Mouse (Mus musculus) embryonic facial prominence, embryonic 12.5 days (tissue): Measurements from ENCODE around the gene Ntrk2. TPM values are rescaled to one million over a fixed set of nuclear protein-coding genes. Genes with fewer than 3 reads are reported as not detected.

Experiments used
- ATAC-seq: fragments of 200-750 bp; cut with Nextera tagmentation; 2 replicates; pipeline ENCODE4 v1.8.0; 2017; ENCODE audit not compliant: insufficient number of reproducible peaks, insufficient read depth, low FRiP score, low TSS enrichment
- H3K27ac ChIP-seq: fragments of 300-500 bp; sonication (generic); 2 replicates; pipeline ENCODE4 v1.5.1; 2016; ENCODE audit warnings: mild to moderate bottlenecking
- H3K27me3 ChIP-seq: fragments of 300-500 bp; sonication (generic); 2 replicates; pipeline ENCODE4 v1.6.1; 2016; ENCODE audit warnings: mild to moderate bottlenecking, moderate library complexity
- H3K36me3 ChIP-seq: fragments of 300-500 bp; sonication (generic); 2 replicates; pipeline ENCODE4 v1.6.1; 2016; ENCODE audit warnings: mild to moderate bottlenecking
- H3K4me1 ChIP-seq: fragments of 300-500 bp; sonication (generic); 2 replicates; pipeline ENCODE4 v1.6.1; 2016
- H3K4me2 ChIP-seq: fragments of 300-500 bp; sonication (generic); replicated peaks from 2 replicates; pipeline ENCODE4 v1.6.1; 2016; ENCODE audit warnings: mild to moderate bottlenecking, moderate library complexity
- H3K4me3 ChIP-seq: fragments of 300-500 bp; sonication (generic); 2 replicates; pipeline ENCODE4 v1.5.1; 2016; ENCODE audit warnings: mild to moderate bottlenecking
- H3K9ac ChIP-seq: fragments of 300-500 bp; sonication (generic); 2 replicates; pipeline ENCODE4 v1.6.1; 2016; ENCODE audit warnings: mild to moderate bottlenecking, moderate library complexity
- H3K9me3 ChIP-seq: fragments of 300-500 bp; sonication (generic); 2 replicates; pipeline ENCODE4 v1.6.1; 2016; ENCODE audit warnings: mild to moderate bottlenecking, moderate library complexity
- WGBS: fragments of 180-500 bp; shearing (Covaris S2); methylation state at CpG from one replicate; pipeline ENCODE4 v1.1.7; 2016; 5-methylcytosine and 5-hydroxymethylcytosine counted together
- polyA plus RNA-seq: library from polyadenylated mRNA; unstranded; fragments of >200 nt; fragmentation: Nextera tagmentation; extraction: Ambion mirVana; gene quantifications from 2 replicates; pipeline ENCODE4 v1.2.1, GENCODE M21; 2016

The Ntrk2 gene
- polyA plus RNA-seq, 1 experiment from 2014 or later: 29.2 TPM

GRCm38 (mm10) chr13:58947056-58947455 lies 140.7 kb downstream of the Ntrk2 start:
- Histone ChIP-seq H3K4me2 (no peak overlapping the region), H3K4me3 (no peak overlapping the region), H3K36me3 (no peaks in the 10 kb centered on the region), H3K27me3 (no peaks in the 10 kb centered on the region), H3K4me1 (no peaks in the 10 kb centered on the region; the same call in none of the 2 replicates), H3K27ac (no peak overlapping the region), H3K9ac (no peak overlapping the region), H3K9me3 (no peaks in the 10 kb centered on the region)
- 44% methylated on average over 9 of the region's 9 CpGs for WGBS
- no peak for ATAC-seq

GRCm38 (mm10) chr13:58954331-58954730 lies 148.0 kb downstream of the Ntrk2 start:
- H3K27ac ChIP-seq: no peak overlapping the region
- ATAC-seq: no peak
- WGBS: 19% methylated on average over 4 of the region's 4 CpGs
- H3K9me3 ChIP-seq: no peaks in the 10 kb centered on the region
- H3K4me2 ChIP-seq: no peak overlapping the region
- no peaks in the 10 kb centered on the region for H3K36me3 ChIP-seq
- no peak overlapping the region for H3K9ac ChIP-seq
- H3K27me3 ChIP-seq: 0 out of 2 replicates have a peak, but pooled peaks cover 2% of the 10 kb centered on the region
- no peak overlapping the region for H3K4me3 ChIP-seq
- H3K4me1 ChIP-seq: peaks cover 8% of the 10 kb centered on the region; the same call in 1 of the 2 replicates

DNA sequence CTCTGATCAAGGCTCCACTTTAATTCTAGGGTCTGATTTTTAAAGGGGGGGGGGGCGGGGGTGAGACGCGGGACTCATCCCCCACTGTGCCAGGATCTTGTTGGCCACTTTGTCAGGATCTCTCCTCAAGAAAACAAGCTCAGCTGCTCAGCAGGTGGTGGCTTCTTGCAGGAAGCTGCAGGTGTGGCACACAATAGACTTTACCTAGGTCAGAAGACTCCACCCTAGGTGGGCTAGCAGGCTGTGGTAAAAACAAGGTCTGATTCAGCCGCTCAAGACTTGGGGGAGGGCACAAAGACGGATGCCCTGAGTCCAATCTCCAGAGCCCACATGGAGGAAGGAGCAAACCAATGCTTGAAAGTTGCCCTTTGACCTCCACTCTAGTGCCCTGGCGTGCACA lies 148.4 kb downstream of the Ntrk2 start:
- Histone ChIP-seq H3K4me2 (no peak overlapping the region), H3K27me3 (0 out of 2 replicates have a peak, but pooled peaks cover 2% of the 10 kb centered on the region), H3K4me1 (peaks cover 8% of the 10 kb centered on the region; the same call in 1 of the 2 replicates), H3K27ac (no peak overlapping the region), H3K9ac (no peak overlapping the region), H3K36me3 (no peaks in the 10 kb centered on the region), H3K9me3 (no peaks in the 10 kb centered on the region), H3K4me3 (no peak overlapping the region)
- ATAC-seq: no peak
- WGBS: 3% methylated on average over 6 of the region's 6 CpGs

DNA sequence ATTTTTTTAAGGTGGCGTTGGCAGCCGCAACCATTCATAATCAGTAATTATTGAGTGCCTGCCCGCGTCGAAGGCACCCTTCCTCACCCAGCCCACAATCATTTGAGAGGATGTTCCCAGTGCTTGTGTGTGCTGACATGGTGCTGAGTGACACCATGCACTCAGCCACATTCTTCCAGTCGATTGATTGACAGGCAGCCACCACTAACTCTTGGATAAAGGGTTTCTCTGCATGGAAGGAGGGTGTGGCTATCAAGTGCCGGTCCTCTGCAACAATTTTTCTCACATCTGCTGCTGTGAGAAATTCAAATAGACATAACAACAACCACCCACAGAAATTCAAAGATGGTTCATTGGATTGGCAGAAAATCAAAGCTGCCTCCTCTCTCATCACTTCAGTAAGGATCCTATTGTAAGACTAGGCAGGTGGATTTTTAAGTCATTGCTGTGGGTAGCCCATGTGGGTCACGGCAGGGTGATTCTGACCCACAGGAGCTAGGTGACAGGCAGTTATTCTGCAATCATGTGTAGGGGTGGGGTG lies 148.9 kb downstream of the Ntrk2 start:
- Histone ChIP-seq H3K4me2 (no peak overlapping the region), H3K9ac (no peak overlapping the region), H3K9me3 (no peaks in the 10 kb centered on the region), H3K27ac (no peak overlapping the region), H3K36me3 (no peaks in the 10 kb centered on the region), H3K27me3 (0 out of 2 replicates have a peak, but pooled peaks cover 2% of the 10 kb centered on the region), H3K4me1 (peaks cover 8% of the 10 kb centered on the region; the same call in 1 of the 2 replicates), H3K4me3 (no peak overlapping the region)
- no peak for ATAC-seq
- WGBS: 32% methylated on average over 8 of the region's 8 CpGs

- H3K4me3 ChIP-seq: no peak overlapping the region
- no peak overlapping the region for H3K9ac ChIP-seq
- 0 out of 2 replicates have a peak, but pooled peaks cover 2% of the 10 kb centered on the region for H3K27me3 ChIP-seq
- no peak for ATAC-seq
- peaks cover 8% of the 10 kb centered on the region; the same call in 1 of the 2 replicates for H3K4me1 ChIP-seq
- H3K27ac ChIP-seq: no peak overlapping the region
- H3K4me2 ChIP-seq: no peak overlapping the region
- no peaks in the 10 kb centered on the region for H3K36me3 ChIP-seq
- 68% methylated on average over 11 of the region's 11 CpGs for WGBS
- H3K9me3 ChIP-seq: no peaks in the 10 kb centered on the region
These were observed 152.0 kb downstream of the Ntrk2 start for GRCm38 (mm10) chr13:58958171-58958904.

GRCm38 (mm10) chr13:58960321-58960720 lies 154.0 kb downstream of the Ntrk2 start:
- Histone ChIP-seq H3K4me2 (no peak overlapping the region), H3K27ac (no peak overlapping the region), H3K4me3 (no peak overlapping the region), H3K36me3 (no peaks in the 10 kb centered on the region), H3K4me1 (peaks cover 8% of the 10 kb centered on the region; the same call in 1 of the 2 replicates), H3K9me3 (no peaks in the 10 kb centered on the region), H3K9ac (no peak overlapping the region), H3K27me3 (no peaks in the 10 kb centered on the region)
- 85% methylated on average over 6 of the region's 6 CpGs for WGBS
- no peak for ATAC-seq

- no peaks in the 10 kb centered on the region for H3K9me3 ChIP-seq
- 0 out of 2 replicates have a peak, but pooled peaks cover 3% of the 10 kb centered on the region for H3K27me3 ChIP-seq
- H3K27ac ChIP-seq: no peak overlapping the region
- H3K36me3 ChIP-seq: no peaks in the 10 kb centered on the region
- WGBS: 71% methylated on average over 12 of the region's 12 CpGs
- H3K4me2 ChIP-seq: no peak overlapping the region
- no peaks in the 10 kb centered on the region for H3K4me1 ChIP-seq
- no peak overlapping the region for H3K9ac ChIP-seq
- no peak overlapping the region for H3K4me3 ChIP-seq
- no peak for ATAC-seq
These were observed 158.5 kb downstream of the Ntrk2 start for GRCm38 (mm10) chr13:58964701-58965359.

GRCm38 (mm10) chr13:58965826-58966225 lies 159.5 kb downstream of the Ntrk2 start:
- 84% methylated on average over 3 of the region's 3 CpGs for WGBS
- H3K27ac ChIP-seq: no peak overlapping the region
- H3K9me3 ChIP-seq: no peaks in the 10 kb centered on the region

GRCm38 (mm10) chr13:58966466-58966865 lies 160.1 kb downstream of the Ntrk2 start:
- H3K9me3 ChIP-seq: no peaks in the 10 kb centered on the region
- no peaks in the 10 kb centered on the region for H3K36me3 ChIP-seq
- 0 out of 2 replicates have a peak, but pooled peaks cover 3% of the 10 kb centered on the region for H3K27me3 ChIP-seq
- ATAC-seq: no peak
- H3K27ac ChIP-seq: no peak overlapping the region
- H3K4me2 ChIP-seq: no peak overlapping the region
- peaks cover 5% of the 10 kb centered on the region; the same call in 1 of the 2 replicates for H3K4me1 ChIP-seq
- 81% methylated on average over 3 of the region's 3 CpGs for WGBS
- no peak overlapping the region for H3K9ac ChIP-seq
- no peak overlapping the region for H3K4me3 ChIP-seq

More at GRCm38 (mm10) chr13:58965826-58966225, 159.5 kb downstream of the Ntrk2 start:
- Histone ChIP-seq H3K36me3 (no peaks in the 10 kb centered on the region), H3K4me2 (no peak overlapping the region), H3K4me3 (no peak overlapping the region), H3K27me3 (0 out of 2 replicates have a peak, but pooled peaks cover 3% of the 10 kb centered on the region), H3K4me1 (no peaks in the 10 kb centered on the region), H3K9ac (no peak overlapping the region)
- no peak for ATAC-seq

- WGBS: 72% methylated on average over 5 of the region's 5 CpGs
- H3K9ac ChIP-seq: no peak overlapping the region
- H3K4me1 ChIP-seq: peaks cover 8% of the 10 kb centered on the region; the same call in 1 of the 2 replicates
These were observed 161.8 kb downstream of the Ntrk2 start for GRCm38 (mm10) chr13:58968168-58968567.

GRCm38 (mm10) chr13:58971449-58971903 lies 165.1 kb downstream of the Ntrk2 start:
- no peak overlapping the region for H3K9ac ChIP-seq
- ATAC-seq: no peak
- H3K9me3 ChIP-seq: no peaks in the 10 kb centered on the region
- WGBS: 17% methylated on average over 5 of the region's 5 CpGs
- peaks cover 19% of the 10 kb centered on the region for H3K4me1 ChIP-seq
- no peak overlapping the region for H3K27ac ChIP-seq
- 0 out of 2 replicates have a peak, but pooled peaks cover 3% of the 10 kb centered on the region for H3K27me3 ChIP-seq
- no peak overlapping the region for H3K4me2 ChIP-seq
- H3K4me3 ChIP-seq: no peak overlapping the region
- H3K36me3 ChIP-seq: no peaks in the 10 kb centered on the region

More at GRCm38 (mm10) chr13:58968168-58968567, 161.8 kb downstream of the Ntrk2 start:
- no peak overlapping the region for H3K4me3 ChIP-seq
- H3K4me2 ChIP-seq: no peak overlapping the region
- H3K27me3 ChIP-seq: 0 out of 2 replicates have a peak, but pooled peaks cover 3% of the 10 kb centered on the region
- H3K9me3 ChIP-seq: no peaks in the 10 kb centered on the region
- H3K27ac ChIP-seq: no peak overlapping the region
- ATAC-seq: no peak
- no peaks in the 10 kb centered on the region for H3K36me3 ChIP-seq
